Mouse (Mus musculus) neutrophil, adult 5-6 weeks (primary cell): ENCODE results near the gene Vhl. TPM values are rescaled to one million over a fixed set of nuclear protein-coding genes. Genes with fewer than 3 reads are reported as not detected.

Experiments used
- ATAC-seq: fragments of 151-379, 151-347 bp; 2 replicates; pipeline ENCODE4 v1.8.0; 2017; ENCODE audit warnings: mild to moderate bottlenecking, moderate TSS enrichment; ENCODE audit not compliant: insufficient number of reproducible peaks, poor library complexity, low FRiP score, severe bottlenecking; ENCODE audit errors: extremely low read depth
- total RNA-seq: library from RNA; stranded (forward); fragments of 200-1000 nt; gene quantifications from 2 replicates; pipeline ENCODE4 v1.2.3, GENCODE M21; 2017

The Vhl gene
- total RNA-seq, 1 experiment from 2014 or later: 14.9 TPM

DNA sequence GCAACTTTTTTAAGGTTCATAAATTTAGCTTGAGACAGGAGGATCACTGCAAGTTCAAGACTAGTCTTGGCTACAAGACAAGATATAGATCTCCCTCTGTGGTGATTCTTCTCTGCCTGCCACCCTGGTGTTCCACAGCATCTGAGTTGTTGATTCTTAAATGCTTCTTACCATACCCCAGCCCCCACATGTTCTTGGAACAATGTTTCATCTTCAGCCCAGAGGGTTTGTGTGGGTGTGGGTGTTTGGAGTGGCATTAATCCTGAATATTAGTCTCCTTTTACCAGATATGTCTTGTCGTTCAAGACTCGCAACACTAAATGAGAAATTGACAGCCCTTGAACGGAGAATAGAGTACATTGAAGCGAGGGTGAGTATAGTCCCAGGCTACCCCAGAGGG, 8.3 kb upstream of the Vhl start:
- no peak for ATAC-seq

DNA sequence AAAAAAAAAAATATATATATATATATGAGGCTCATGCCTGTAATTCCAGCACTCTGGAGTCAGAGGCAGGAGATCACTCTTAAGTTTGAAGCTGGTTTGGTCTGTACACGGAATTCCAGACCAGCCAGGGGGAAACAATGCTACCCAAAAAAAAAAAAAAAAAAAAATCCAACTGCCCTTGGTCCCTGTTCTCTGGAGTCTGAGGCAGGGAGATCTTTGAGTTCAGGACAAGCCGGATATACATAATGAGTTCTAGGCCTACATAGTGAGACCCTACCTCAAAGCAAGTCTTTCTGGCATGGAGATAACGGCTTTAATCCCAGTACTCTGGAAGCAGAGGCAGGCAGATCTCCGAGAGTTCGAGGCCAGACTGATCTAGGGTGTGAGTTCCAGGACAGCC, 373 bp upstream of the Vhl start:
- ATAC-seq: no peak

DNA sequence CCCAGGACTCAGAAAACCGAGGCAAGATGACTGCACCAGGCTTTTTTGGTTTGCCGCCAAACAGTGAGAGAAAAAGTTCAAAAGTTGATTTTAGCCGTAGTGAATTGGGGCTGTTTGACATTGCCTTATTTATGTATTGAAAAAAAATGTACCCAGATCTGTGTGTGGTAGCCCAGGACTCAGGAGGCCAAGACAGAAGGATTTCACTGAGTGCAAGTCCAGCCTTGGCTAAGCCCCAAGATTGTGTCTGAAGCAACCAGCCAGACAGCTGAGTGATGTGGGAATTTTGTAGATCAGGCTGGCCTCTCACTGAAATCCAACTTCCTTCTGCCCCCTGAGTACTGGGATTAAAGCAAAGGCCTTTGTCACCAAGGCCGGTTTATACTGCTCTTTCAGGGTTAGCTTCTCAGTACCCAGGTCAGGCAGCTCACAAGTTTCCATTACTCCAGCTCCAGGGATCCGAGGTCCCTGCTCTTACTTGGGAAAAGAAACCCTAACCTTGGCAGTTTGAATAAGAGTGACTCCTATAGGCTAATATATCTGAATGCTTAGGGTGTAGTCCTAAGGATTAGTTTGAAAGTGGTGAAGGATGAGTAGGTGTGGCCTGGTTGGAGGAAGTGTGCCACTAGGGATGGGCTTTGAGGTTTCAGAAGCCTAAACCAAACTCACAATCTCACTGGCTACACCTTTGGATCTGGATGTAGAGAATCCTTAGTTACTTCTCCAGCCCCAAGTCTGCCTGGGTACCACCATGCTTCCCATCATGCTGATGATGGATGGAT, 1.4 kb downstream of the Vhl start:
- ATAC-seq: no peak

DNA sequence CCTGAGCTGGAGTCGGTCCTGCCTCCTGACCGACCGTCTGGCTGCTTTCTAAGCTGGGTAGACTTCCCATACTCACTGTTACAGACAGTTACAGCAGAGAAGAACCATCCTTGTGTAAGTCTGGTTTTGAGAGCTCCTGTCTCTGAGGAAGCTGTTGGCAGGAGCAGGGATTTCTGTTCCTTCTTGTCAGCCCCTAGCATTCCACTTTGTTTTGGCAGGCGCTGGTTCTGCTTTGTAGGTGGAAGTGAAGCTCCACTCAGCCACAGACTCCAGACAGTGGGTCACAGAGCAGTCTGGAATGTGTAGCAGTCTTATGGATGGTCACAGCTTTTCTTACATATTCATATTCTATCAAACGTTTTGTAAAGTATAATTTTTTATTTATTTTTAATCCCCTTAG, 6.6 kb downstream of the Vhl start:
- no peak for ATAC-seq

DNA sequence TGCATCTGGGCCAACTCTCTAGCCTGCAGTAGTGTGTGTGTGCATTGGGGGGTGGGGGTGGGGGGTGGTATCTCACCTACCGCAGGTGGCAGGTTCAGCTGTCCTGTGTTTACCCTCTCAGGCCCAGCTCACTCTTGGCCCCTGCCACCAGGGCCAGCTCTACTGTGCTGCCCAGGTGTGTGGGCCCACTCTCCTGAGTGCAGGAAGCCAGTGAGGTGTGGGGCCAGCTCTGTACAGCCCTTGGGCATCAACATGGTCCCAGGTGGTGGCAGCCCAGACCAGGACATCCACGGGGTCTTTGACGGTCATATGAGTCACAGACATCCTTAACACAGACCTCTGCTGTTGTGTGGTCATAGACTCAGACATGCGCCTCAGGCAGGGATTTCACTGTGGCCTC, 9.1 kb downstream of the Vhl start:
- no peak for ATAC-seq

DNA sequence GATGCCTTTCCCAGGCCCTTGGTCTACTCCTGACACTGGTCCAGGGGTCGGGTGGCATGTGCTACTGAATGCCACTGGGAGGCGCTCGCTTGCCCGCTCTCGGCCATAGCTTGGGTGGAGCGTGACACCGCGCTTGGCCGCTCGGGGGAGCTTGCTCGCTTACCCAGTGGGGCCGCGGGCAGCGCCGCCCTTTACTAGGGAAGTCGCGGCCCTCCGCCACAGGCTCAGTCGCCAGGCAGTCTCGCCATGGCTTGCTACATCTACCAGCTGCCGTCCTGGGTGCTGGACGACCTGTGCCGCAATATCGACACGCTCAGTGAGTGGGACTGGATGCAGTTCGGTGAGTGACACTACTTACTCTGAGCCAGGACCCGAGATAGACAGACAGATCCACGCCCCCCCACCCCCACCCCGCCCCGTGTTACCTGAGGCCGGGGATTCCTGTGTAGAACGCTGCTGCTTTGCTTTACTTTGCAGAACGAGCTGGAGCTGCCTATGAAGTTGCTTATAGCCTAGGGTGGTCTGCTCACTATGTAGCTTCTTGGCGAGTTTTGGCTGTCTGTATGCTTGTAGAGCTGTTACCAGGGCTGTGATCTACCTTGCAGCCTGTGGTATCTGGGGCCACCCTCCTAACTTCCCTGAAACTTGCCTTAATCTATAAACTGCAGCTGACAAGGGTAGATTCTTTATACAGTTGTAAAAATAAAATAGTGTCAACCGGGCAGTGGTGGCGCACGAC, 14.7 kb downstream of the Vhl start, which contains the start of gene Irak2:
Gene Irak2, plus strand, starts transcription at position 166 of the 739 bp plus-strand sequence.
- ATAC-seq: peak; percentile 97

DNA sequence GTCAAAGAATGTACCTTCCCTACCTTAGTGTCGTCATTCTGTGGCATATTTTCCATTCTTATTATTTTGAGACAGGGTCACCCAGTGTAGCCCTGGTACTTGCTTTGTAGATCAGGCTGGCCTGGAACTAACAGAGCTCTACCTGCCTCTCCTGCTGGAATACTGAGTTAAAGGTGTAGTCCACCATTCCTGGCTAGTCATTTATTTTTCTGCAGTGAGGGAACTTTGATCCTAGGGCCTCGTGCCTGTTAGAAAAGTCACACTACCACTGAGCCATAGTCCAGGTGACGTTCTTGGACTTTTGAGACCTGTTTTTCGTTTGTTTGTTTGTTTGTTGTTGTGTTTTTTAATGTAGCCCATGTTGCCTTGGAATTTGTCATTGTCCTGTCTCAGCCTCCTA, 15.4 kb downstream of the Vhl start:
- no peak for ATAC-seq

DNA sequence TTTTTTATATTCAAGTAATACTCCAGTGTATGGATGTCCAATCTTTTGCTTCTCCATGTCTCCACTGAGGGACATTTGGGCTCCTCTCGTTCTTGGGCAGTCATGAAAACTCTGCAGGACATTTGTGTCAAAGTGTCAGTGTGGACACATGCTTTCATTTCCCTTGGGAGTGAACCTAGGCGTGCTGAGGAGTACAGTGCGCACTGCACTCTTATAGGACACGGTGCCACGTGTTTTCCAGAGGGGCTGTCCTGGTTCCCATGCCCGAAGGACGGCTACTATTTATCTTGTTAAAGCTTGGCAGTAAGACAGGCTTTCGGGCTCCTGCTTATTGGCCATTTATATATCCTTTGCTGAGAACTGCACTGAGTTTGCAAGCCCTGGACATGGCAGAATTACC, 18.8 kb downstream of the Vhl start:
- ATAC-seq: no peak

DNA sequence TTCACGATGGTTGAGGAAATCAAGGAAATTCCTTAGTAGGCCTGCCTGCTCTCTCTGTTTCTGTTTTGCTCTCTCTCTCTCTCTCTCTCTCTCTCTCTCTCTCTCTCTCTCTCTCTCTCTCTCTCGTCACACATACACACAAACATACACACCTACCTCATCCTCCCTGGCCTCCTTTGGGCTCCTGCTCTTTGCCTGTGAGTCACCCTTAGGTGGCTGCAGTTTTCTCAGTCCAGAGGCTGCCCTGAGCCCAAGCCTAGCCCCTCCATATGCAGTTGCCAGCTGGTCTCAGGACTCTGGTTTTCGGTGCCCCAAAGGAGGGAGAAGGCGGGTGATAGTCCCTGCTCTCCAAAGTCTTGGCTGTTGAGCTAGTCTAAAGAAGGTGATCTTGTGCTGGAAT, 19.3 kb downstream of the Vhl start:
- no peak for ATAC-seq

DNA sequence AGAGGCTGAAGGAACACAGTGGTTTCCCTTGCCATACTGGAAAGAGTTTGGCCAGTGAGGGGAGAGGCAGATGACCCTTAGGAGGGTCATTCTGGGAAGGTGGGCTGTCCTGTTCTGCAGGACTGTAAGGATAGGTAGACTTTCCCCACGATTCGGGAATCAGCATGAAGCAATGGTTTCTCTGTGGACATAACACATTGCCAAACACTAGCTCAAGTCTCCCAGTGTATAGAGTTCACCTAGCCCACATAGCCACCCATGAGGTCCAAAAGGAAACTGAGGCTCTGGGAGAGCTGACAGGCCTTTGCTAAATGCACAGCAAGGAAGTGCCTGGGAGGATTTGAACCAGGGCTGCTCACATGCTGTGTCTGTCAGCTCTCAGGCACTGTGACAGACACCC, 20.2 kb downstream of the Vhl start:
- no peak for ATAC-seq

DNA sequence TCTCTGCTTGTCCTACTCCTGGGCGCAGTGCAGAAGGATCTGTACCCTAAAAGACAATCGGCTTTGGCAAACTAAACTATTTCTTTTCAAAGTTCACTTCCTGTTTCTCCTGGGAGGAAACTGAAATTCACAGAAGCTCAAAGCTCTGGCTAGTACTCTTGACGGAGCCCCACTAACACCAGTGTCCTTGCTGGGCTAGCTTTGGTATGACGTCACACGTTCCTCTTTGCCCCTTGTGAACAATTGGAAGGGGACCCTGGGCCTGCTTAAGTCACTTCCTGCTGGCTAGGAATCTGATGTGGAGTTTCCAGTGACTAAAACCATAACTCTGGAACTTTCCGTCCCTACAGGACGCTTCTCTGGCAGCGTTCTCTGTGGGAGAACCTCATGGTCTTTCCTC, 21.0 kb downstream of the Vhl start:
- ATAC-seq: 0 out of 2 replicates have a peak, but pooled peaks have one; percentile 38

DNA sequence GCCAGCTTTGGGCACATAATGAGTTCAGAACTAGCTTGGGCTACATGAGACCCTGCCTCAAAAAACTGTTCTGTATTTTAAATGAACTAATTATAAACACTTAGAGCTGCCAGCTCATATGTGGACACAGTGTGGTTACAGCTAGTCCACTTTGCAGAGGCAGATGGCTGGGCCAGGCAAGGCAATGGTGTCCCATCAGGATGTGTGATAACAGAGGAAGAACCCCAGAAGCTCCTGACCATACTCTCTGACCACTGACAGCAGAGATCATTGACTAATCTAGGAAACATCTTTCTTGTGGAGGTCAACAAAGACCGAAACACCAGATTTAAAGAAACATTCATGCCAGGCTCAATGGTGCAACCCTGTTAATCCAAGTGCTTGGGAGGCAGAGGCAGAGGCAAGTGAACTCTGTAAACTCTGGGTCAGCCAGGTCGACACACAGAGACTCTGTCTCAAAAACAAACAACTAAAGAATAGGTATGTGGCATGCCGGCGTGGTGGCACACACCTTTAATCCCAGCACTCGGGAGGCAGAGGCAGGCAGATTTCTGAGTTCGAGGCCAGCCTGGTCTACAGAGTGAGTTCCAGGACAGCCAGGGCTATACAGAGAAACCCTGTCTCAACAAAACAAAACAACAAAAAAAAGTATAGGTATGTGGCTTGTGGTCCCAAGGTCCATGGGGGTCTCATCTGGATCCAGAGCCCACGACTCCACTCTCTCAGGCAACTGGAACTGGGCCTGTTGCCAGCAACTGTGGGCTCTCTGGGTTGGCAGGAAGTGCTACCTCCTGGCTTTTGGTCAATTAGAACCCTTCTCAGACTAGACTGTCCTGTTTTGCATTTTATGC, 25.8 kb downstream of the Vhl start:
- no peak for ATAC-seq

DNA sequence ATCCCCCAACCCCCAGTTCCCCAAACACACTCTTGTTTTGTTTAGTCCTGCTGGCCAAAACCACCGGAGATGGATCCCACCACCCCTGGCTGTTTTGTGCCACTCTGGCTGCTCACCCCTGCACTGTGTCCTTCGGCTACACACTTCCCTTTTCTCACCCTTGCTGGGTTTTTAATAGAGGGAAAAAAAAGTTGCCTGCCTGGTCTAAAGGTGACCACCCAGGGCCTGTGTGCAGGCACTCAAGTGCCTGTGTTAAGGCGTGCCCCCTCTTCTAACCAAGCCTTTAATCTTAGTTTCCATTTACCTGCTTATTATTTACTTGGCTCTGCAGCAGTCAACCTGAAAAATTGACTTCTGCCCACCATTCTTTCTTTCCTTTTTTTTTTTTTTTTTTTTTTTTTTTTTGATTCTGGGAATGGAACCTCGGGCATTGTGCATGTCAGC, 26.5 kb downstream of the Vhl start:
- peak; percentile 36 for ATAC-seq

DNA sequence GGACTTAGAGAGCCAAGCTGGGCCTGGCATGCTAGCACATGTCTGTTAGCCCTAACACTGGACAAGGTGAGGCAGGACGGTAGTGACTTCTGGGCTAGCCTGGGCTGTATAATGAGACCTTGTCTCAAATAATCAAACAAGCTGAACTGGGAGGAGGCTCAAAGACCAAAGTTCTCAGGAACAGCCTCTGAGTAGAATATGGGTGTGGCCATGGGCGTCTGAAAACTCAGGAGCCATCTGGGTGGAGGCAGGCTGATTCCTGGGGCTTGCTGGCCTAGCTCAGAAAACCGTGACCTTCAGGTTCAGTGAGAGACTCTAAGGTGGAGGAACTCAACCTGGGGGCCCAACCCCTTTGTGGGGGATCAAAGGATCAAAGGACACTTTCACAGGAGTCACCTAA, 27.9 kb downstream of the Vhl start:
- no peak for ATAC-seq

DNA sequence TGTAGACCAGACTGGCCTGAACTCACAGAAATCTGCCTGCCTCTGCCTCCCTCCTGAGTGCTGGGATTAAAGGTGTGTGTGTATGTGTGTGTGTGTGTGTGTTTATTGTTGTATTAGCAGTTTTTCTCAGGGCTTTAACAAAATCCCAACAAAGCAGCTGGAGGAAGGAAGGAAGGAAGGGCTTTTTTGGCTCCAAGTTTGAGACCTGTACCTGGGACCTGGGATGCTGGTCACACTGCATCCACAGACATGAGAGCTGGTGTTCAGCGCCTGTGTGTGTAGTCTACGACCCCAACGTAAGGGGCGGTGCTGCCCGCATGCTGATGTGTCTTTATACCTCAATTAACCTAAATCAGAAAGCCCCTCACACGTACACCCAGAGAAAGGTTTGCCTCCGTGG, 29.8 kb downstream of the Vhl start:
- no peak for ATAC-seq

DNA sequence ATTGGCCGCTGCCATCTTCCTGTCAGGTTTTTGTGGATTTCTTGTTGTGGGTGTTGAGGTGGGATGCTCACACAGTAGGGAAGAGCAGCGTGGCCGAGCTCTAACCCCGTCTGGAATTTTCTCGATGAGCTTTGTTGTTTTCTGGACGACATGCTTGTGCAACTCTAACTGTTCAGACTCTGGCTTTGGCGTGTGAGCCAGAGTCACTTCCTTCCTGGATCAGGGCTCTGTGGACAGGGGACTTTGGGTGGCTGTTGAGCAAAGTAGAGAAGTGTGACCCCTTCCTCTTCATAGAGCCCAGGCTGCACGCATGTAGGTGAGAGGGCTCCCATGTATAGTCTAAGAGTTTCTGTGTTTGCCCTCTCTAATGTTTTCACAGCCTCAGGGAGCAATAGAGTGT, 30.3 kb downstream of the Vhl start:
- peak; percentile 27; the same call in 1 of the 2 replicates for ATAC-seq

DNA sequence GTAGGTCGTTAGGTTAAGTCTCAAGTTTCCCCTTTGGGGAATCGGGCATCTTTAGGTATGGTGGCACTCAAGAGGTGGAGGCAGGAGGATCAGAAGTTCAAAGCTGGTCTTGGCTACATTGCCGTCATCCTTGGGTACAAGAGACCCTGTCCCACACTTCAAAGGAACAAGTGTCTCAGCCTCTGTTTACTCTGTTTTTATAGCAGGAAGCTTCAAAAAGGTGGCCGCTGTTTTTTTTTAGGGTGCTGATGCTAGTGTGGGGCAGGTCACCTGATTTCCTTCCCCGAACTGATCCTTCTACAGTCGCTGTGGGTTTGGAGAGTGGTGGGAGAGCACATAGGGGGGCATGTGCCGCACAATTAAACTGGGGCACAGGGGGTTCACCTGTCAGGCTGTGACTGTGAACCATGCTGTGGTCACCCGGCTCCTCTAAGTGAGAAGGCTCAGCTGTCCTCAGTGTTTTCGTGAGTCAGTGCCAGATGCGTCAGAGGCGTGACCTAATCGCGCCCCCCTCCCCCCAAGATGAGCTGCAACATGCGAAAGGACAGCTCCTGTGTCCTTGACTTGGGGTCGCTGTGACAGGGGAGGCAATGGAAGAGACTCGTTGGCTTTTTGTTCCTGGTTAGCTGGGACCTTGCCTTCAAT, 31.1 kb downstream of the Vhl start:
- peak; percentile 70 for ATAC-seq

DNA sequence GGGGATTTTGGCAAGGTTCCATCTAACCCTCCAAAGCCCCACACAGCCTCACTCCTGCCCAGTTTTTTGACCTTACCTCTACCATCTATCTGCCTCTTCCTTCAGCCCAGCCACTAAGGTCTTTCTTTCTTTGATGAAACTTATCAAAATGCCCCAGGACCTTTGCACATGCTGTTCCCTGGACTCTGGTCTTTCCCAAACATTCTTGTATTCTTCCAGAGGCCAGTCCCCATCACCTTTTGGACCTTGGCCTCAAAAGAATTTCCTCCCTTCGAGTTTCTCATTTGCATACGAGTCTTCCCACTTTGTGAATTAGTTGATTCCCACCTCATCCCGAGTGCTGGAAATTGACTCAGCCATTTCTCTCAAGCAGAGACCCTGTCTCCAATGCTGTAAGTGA, 31.7 kb downstream of the Vhl start:
- ATAC-seq: no peak

DNA sequence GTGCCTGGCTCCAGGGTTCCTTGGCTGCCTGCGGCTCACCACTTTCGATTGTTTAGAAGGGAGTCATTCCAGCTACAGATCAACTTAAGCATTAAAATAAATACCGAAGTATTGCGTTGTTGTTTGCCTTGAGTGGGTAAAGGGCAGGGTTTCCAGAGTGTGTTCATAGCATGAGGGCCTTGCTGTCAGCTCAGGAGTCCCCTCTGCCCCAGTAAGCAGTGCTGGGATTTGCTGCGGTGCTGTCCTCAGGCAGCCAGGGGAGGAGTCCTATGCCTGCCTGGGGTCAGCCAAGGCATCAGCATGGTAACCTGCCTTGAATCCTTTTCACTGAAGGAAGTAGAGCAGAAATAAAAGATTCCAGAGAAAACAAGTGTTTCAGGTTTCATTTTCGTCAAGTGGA, 33.1 kb downstream of the Vhl start:
- ATAC-seq: no peak
